Mouse (Mus musculus): ENCODE measurements around the gene Papss1. TPM values are rescaled to one million over a fixed set of nuclear protein-coding genes. Genes with fewer than 3 reads are reported as not detected.

Papss1 gene
- polyA plus RNA-seq, 1 experiment from 2014 or later = 124 TPM

GRCm38 (mm10) chr3:131642681-131643292 is 78.2 kb downstream of the Papss1 start:
- ATAC-seq (ENCODE audit: low FRiP score, low TSS enrichment) = no peak
- whole genome bisulfite sequencing = 91% methylated on average over 20 of the region's 20 CpGs

GRCm38 (mm10) chr3:131645203-131645602 is 80.6 kb downstream of the Papss1 start:
- 78% methylated on average over 5 of the region's 5 CpGs for WGBS
- Histone ChIP-seq H3K27me3 (ENCODE audit: insufficient read depth, low read length) (no peaks in the 10 kb centered on the region), H3K4me1 (ENCODE audit: insufficient read depth, low read length) (no peaks in the 10 kb centered on the region), H3K36me3 (ENCODE audit: insufficient read depth, low read length) (peaks cover 12% of the 10 kb centered on the region; the same call in 1 of the 2 replicates), H3K9me3 (ENCODE audit: low read length) (no peaks in the 10 kb centered on the region; the same call in 1 of the 2 replicates), H3K9ac (replicated peaks; ENCODE audit: low read length) (no peak overlapping the region), H3K27ac (ENCODE audit: low read length) (no peak overlapping the region), H3K4me3 (ENCODE audit: low read length) (no peak overlapping the region), H3K4me2 (replicated peaks; ENCODE audit: low read depth, low read length) (no peak overlapping the region)
- no peak for ATAC-seq (ENCODE audit: low FRiP score, low TSS enrichment)

More at GRCm38 (mm10) chr3:131642681-131643292, 78.2 kb downstream of the Papss1 start:
- Histone ChIP-seq H3K9ac (replicated peaks; ENCODE audit: low read length) (no peak overlapping the region), H3K9me3 (ENCODE audit: low read length) (no peaks in the 10 kb centered on the region), H3K4me2 (replicated peaks; ENCODE audit: low read depth, low read length) (no peak overlapping the region), H3K27ac (ENCODE audit: low read length) (no peak overlapping the region), H3K27me3 (ENCODE audit: insufficient read depth, low read length) (no peaks in the 10 kb centered on the region), H3K4me1 (ENCODE audit: insufficient read depth, low read length) (no peaks in the 10 kb centered on the region), H3K4me3 (ENCODE audit: low read length) (no peak overlapping the region), H3K36me3 (ENCODE audit: insufficient read depth, low read length) (peaks cover 12% of the 10 kb centered on the region; the same call in 1 of the 2 replicates)

DNA sequence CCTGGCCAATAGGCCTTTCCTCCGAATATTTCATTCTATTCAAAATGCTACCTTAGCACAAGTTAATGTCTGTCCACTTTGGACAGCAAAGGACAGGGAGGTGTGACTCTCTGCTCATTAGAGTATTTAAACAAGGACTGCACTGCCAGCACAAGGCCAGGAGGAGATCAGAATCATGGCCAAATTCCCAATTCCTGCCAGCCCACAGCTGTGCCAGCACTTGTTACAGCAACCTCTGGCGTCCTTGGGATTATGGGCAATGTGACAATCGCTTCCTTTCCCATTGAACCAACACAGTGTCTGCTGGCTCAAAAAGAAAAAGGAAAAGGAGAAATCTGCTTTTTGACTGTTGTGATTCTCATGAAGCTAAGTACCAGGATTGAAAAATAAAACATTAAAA is 89.8 kb downstream of the Papss1 start:
- 96% methylated on average over 3 of the region's 3 CpGs for WGBS
- no peak overlapping the region for H3K4me3 ChIP-seq (ENCODE audit: low read length)
- H3K27me3 ChIP-seq (ENCODE audit: insufficient read depth, low read length) = no peaks in the 10 kb centered on the region
- no peak overlapping the region for H3K27ac ChIP-seq (ENCODE audit: low read length)
- no peaks in the 10 kb centered on the region for H3K9me3 ChIP-seq (ENCODE audit: low read length)
- no peak overlapping the region for H3K4me2 ChIP-seq (replicated peaks; ENCODE audit: low read depth, low read length)
- no peaks in the 10 kb centered on the region for H3K36me3 ChIP-seq (ENCODE audit: insufficient read depth, low read length)
- no peak for ATAC-seq (ENCODE audit: low FRiP score, low TSS enrichment)
- H3K4me1 ChIP-seq (ENCODE audit: insufficient read depth, low read length) = no peaks in the 10 kb centered on the region
- H3K9ac ChIP-seq (replicated peaks; ENCODE audit: low read length) = no peak overlapping the region

DNA sequence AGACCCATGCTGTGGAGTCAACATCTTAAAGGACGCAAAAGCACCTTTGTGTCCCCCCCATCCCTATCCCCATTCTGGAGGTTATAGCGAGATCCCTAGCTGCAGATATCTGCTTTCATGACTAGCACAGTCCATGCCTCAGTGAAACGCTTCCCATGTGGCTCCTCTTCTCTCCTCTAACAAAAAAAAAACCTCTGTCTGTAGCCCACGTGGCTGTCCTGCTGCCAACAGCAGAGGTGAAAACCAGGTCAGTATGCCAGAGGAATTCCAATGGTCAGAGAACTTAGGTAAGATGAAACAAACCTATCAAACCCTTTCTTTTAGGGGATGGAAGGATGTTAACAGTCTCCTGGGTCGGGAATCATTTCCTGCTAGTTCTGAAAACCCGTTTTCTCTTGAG is 91.5 kb downstream of the Papss1 start:
- no peak overlapping the region for H3K9ac ChIP-seq (replicated peaks; ENCODE audit: low read length)
- H3K4me1 ChIP-seq (ENCODE audit: insufficient read depth, low read length) = no peaks in the 10 kb centered on the region
- H3K27me3 ChIP-seq (ENCODE audit: insufficient read depth, low read length) = no peaks in the 10 kb centered on the region
- no peak overlapping the region for H3K27ac ChIP-seq (ENCODE audit: low read length)
- no peaks in the 10 kb centered on the region for H3K36me3 ChIP-seq (ENCODE audit: insufficient read depth, low read length)
- WGBS = 63% methylated on average over 6 of the region's 6 CpGs
- H3K4me3 ChIP-seq (ENCODE audit: low read length) = no peak overlapping the region
- no peak for ATAC-seq (ENCODE audit: low FRiP score, low TSS enrichment)
- no peak overlapping the region for H3K4me2 ChIP-seq (replicated peaks; ENCODE audit: low read depth, low read length)
- no peaks in the 10 kb centered on the region for H3K9me3 ChIP-seq (ENCODE audit: low read length)

DNA sequence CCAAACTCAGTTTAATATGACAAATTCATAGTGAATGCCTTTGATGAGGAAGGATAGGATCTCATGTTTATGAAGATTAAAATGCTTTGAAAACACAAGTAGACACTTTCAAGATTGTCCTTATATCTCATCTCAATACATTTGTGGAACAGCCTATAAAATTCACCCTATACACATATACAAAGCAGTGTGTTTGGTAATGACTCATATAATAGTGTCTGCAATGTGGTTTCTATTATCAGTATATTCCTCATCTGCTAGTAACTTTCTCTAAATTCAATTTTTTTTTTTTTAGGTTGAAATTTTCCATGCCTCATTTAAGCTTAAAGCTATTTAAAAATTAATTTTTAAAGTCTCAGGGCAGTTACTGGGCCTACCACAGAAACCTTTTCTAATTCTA is 95.6 kb downstream of the Papss1 start:
- H3K27me3 ChIP-seq (ENCODE audit: insufficient read depth, low read length) = no peaks in the 10 kb centered on the region
- no peaks in the 10 kb centered on the region for H3K4me1 ChIP-seq (ENCODE audit: insufficient read depth, low read length)
- no peaks in the 10 kb centered on the region for H3K9me3 ChIP-seq (ENCODE audit: low read length)
- no peak overlapping the region for H3K9ac ChIP-seq (replicated peaks; ENCODE audit: low read length)
- ATAC-seq (ENCODE audit: low FRiP score, low TSS enrichment) = no peak
- no peak overlapping the region for H3K27ac ChIP-seq (ENCODE audit: low read length)
- no peaks in the 10 kb centered on the region for H3K36me3 ChIP-seq (ENCODE audit: insufficient read depth, low read length)
- H3K4me2 ChIP-seq (replicated peaks; ENCODE audit: low read depth, low read length) = no peak overlapping the region
- H3K4me3 ChIP-seq (ENCODE audit: low read length) = no peak overlapping the region

- 82% methylated on average over 4 of the region's 4 CpGs for WGBS
These were observed 96.1 kb downstream of the Papss1 start for GRCm38 (mm10) chr3:131660629-131661028.

GRCm38 (mm10) chr3:131662589-131663148 is 98.1 kb downstream of the Papss1 start:
- Histone ChIP-seq H3K4me1 (ENCODE audit: insufficient read depth, low read length) (no peaks in the 10 kb centered on the region), H3K27me3 (ENCODE audit: insufficient read depth, low read length) (no peaks in the 10 kb centered on the region), H3K36me3 (ENCODE audit: insufficient read depth, low read length) (no peaks in the 10 kb centered on the region), H3K9me3 (ENCODE audit: low read length) (no peaks in the 10 kb centered on the region), H3K4me3 (ENCODE audit: low read length) (no peak overlapping the region), H3K4me2 (replicated peaks; ENCODE audit: low read depth, low read length) (no peak overlapping the region), H3K9ac (replicated peaks; ENCODE audit: low read length) (no peak overlapping the region), H3K27ac (ENCODE audit: low read length) (no peak overlapping the region)
- no peak for ATAC-seq (ENCODE audit: low FRiP score, low TSS enrichment)
- WGBS = 78% methylated on average over 5 of the region's 5 CpGs

More at GRCm38 (mm10) chr3:131660629-131661028, 96.1 kb downstream of the Papss1 start:
- Histone ChIP-seq H3K27me3 (ENCODE audit: insufficient read depth, low read length) (no peaks in the 10 kb centered on the region), H3K4me1 (ENCODE audit: insufficient read depth, low read length) (no peaks in the 10 kb centered on the region), H3K4me3 (ENCODE audit: low read length) (no peak overlapping the region), H3K9me3 (ENCODE audit: low read length) (no peaks in the 10 kb centered on the region), H3K27ac (ENCODE audit: low read length) (no peak overlapping the region), H3K4me2 (replicated peaks; ENCODE audit: low read depth, low read length) (no peak overlapping the region), H3K36me3 (ENCODE audit: insufficient read depth, low read length) (no peaks in the 10 kb centered on the region), H3K9ac (replicated peaks; ENCODE audit: low read length) (no peak overlapping the region)
- ATAC-seq (ENCODE audit: low FRiP score, low TSS enrichment) = no peak

DNA sequence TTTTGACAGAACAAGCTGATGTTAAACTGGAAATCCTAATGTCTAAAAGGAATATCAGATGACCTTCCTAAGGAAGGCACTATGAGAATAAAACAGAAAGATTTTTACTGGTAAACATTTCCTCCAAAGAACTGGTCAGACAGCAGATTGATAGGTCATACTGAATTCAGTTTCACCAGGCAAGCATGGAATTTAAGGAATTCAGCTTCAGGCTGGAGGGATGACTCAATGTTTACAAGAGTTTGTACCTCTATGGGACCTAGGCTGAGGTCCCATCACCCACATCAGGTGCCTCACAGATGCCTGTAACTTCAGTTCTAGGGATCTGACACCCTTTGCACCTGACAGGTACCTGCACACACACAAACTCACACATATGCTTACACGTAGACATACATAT is 105.3 kb downstream of the Papss1 start:
- H3K36me3 ChIP-seq (ENCODE audit: insufficient read depth, low read length) = no peaks in the 10 kb centered on the region
- no peak overlapping the region for H3K9ac ChIP-seq (replicated peaks; ENCODE audit: low read length)
- no peaks in the 10 kb centered on the region for H3K4me1 ChIP-seq (ENCODE audit: insufficient read depth, low read length)
- H3K27ac ChIP-seq (ENCODE audit: low read length) = no peak overlapping the region
- H3K4me3 ChIP-seq (ENCODE audit: low read length) = no peak overlapping the region
- H3K27me3 ChIP-seq (ENCODE audit: insufficient read depth, low read length) = no peaks in the 10 kb centered on the region
- H3K9me3 ChIP-seq (ENCODE audit: low read length) = no peaks in the 10 kb centered on the region
- 92% methylated on average over 1 of the region's 1 CpGs for WGBS
- H3K4me2 ChIP-seq (replicated peaks; ENCODE audit: low read depth, low read length) = no peak overlapping the region
- no peak for ATAC-seq (ENCODE audit: low FRiP score, low TSS enrichment)

GRCm38 (mm10) chr3:131686106-131686505 is 121.5 kb downstream of the Papss1 start:
- Histone ChIP-seq H3K9ac (replicated peaks; ENCODE audit: low read length) (no peak overlapping the region), H3K36me3 (ENCODE audit: insufficient read depth, low read length) (no peaks in the 10 kb centered on the region), H3K4me1 (ENCODE audit: insufficient read depth, low read length) (no peaks in the 10 kb centered on the region), H3K4me2 (replicated peaks; ENCODE audit: low read depth, low read length) (no peak overlapping the region), H3K4me3 (ENCODE audit: low read length) (no peak overlapping the region), H3K27ac (ENCODE audit: low read length) (no peak overlapping the region), H3K9me3 (ENCODE audit: low read length) (no peaks in the 10 kb centered on the region), H3K27me3 (ENCODE audit: insufficient read depth, low read length) (no peaks in the 10 kb centered on the region)
- no peak for ATAC-seq (ENCODE audit: low FRiP score, low TSS enrichment)
- 87% methylated on average over 12 of the region's 12 CpGs for WGBS

- Histone ChIP-seq H3K4me1 (ENCODE audit: insufficient read depth, low read length) (no peaks in the 10 kb centered on the region), H3K9me3 (ENCODE audit: low read length) (no peaks in the 10 kb centered on the region), H3K36me3 (ENCODE audit: insufficient read depth, low read length) (no peaks in the 10 kb centered on the region), H3K27me3 (ENCODE audit: insufficient read depth, low read length) (no peaks in the 10 kb centered on the region), H3K4me3 (ENCODE audit: low read length) (no peak overlapping the region), H3K9ac (replicated peaks; ENCODE audit: low read length) (no peak overlapping the region), H3K27ac (ENCODE audit: low read length) (no peak overlapping the region), H3K4me2 (replicated peaks; ENCODE audit: low read depth, low read length) (no peak overlapping the region)
- WGBS = 87% methylated on average over 11 of the region's 11 CpGs
- ATAC-seq (ENCODE audit: low FRiP score, low TSS enrichment) = no peak
These were observed 125.4 kb downstream of the Papss1 start for GRCm38 (mm10) chr3:131689949-131690348.
